Mouse (Mus musculus): ENCODE results near the gene Npdc1.

The Npdc1 gene

DNA sequence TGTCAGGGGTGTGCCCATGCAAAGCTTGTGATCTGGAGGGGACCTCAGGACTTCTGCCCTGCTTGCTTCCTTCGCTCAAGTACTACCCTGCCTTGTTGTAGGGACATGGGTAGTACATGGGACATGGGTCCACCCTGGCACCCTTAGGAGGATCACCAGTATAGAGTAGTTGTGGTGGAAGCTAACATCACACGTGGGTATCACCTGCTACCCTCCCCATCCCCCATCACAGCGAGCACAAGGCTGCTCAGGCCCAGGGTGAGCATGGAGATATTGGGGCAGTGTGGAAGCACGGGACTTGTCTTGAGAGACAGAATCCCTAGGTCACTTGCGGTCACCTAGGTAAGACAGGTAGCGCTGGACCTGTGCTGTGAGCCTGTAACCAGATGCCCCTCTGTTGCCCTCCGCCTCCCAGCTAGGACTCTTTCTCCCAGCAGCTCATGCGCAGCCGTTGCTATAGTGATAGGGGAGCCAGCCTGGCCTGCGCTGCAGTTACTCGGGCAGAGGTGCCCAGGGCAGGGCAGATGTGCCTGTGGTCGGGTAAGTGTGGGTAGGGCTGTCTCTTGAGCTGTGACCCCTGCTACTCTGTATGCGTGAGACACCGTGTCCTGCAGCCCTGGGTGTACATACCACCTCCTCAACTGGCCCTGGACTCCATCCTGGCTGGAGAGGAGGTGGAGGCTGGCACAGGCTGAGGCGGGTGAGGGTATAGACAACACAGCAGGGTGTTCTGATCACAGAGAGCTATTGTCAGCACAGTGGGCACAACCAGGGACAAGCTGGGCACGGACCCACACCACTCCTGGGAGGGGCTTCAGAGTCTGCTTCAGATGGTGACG, 31.5 kb downstream of the Npdc1 start:
- peak; percentile 75 for DNase-seq

GRCm38 (mm10) chr2:25431308-25431855, 32.2 kb downstream of the Npdc1 start:
- peak; percentile 67 for DNase-seq

DNA sequence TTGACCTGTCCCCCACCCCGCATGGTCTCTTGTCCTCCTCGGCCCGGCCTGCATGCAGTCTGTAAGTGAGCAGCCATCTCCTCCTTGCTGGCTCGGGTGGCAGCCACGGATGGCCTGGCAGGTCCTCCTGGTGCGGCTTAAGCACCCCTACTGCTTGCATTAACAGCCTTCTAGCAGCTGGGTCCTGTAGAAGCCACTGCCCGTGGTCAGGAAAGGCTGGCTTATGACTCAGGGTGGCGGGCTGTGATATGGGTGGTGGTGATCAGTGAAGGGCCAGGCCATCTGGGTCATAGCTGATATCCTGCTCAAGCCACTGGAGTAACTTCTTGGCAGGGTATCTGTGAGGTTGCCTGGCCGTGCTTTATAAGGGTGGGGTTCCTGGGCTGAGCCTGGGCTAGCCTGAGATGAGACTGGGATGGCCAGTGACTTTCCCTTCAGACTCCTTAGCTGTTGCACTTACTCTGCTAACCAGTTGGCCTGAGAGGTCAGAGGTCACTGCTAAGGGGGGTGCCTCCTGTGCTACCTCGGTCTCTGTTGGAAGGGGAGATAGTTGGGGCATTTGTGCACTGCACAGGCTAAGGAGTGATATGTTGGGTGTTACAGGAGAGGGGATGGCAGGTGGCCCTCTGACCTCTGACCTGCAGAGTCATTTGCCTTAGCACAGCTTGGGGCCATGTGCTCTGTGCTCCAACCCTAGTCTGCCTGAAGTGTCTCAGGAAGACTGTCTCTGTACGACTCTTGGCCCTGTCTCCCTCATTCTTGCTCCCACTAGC, 33.4 kb downstream of the Npdc1 start:
- peak; percentile 70 for DNase-seq

GRCm38 (mm10) chr2:25433101-25433500, 34.0 kb downstream of the Npdc1 start:
- DNase-seq: peak; percentile 70

GRCm38 (mm10) chr2:25434292-25434691, 35.1 kb downstream of the Npdc1 start:
- DNase-seq: peak; percentile 98

- peak; percentile 60 for DNase-seq
Observed at GRCm38 (mm10) chr2:25436286-25436820, 37.2 kb downstream of the Npdc1 start.

- DNase-seq: peak; percentile 61
Observed at GRCm38 (mm10) chr2:25441067-25441466, 41.9 kb downstream of the Npdc1 start.

DNA sequence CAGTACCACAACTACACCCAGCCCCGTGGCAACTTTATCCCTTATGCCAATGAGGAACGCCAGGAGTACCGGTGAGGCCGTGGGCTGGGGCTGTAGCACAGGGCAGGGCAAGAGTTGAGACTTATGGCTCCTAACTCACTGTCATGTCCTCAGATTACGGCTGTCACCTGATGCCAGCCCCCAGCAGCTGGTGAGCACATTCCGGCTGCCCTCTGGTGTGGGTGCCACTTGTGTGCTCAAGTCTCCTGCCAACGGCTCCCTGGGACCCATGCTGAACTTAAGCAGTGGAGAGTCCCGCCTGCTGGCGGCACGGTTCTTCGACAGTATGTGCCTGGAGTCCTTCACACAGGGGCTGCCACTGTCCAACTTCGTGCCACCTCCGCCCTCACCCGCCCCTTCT, 43.5 kb downstream of the Npdc1 start:
- peak; percentile 37 for DNase-seq

DNA sequence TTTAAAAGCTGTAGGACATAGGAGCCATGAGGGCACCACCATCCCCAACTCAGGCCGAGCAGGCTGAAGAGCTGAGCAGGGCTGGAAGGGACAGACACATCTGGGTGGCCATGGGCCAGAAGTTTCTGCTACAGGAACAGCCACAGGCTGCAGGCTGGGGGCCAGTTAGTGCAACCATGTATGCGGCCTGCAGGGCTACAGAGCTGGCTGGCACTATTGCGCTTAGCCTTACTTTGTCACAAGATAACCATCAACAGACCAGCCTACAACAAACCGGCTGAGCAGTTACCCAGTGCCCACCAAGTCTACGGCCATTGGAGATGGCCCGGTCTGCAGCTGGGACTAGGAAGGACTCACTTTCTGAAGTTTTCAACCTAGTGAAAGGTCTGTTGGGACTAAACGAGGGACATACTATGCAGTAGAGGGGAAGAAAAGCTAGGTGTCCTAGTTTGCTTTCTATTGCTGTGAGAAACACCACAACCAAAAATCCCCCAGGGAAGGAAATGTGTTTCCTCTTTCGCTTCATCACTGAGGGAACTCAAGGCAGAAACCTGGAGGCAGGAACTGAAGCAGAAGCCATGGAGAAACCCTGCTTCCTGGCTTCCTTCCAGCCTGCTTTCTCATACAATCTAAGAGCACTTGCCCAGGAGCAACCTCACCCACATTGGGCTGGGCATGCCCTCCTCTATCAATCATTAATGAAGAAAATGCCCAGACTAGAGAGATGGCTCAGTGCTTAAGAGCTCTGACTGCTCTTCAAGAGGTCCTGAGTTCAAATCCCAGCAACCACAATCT, 51.9 kb downstream of the Npdc1 start:
- DNase-seq: no peak

GRCm38 (mm10) chr2:25452951-25453350, 53.8 kb downstream of the Npdc1 start:
- no peak for DNase-seq

GRCm38 (mm10) chr2:25456205-25456953, 57.2 kb downstream of the Npdc1 start, which contains the start of gene Clic3:
Gene Clic3, plus strand, starts transcription at chr2:25456838.
- no peak for DNase-seq

DNA sequence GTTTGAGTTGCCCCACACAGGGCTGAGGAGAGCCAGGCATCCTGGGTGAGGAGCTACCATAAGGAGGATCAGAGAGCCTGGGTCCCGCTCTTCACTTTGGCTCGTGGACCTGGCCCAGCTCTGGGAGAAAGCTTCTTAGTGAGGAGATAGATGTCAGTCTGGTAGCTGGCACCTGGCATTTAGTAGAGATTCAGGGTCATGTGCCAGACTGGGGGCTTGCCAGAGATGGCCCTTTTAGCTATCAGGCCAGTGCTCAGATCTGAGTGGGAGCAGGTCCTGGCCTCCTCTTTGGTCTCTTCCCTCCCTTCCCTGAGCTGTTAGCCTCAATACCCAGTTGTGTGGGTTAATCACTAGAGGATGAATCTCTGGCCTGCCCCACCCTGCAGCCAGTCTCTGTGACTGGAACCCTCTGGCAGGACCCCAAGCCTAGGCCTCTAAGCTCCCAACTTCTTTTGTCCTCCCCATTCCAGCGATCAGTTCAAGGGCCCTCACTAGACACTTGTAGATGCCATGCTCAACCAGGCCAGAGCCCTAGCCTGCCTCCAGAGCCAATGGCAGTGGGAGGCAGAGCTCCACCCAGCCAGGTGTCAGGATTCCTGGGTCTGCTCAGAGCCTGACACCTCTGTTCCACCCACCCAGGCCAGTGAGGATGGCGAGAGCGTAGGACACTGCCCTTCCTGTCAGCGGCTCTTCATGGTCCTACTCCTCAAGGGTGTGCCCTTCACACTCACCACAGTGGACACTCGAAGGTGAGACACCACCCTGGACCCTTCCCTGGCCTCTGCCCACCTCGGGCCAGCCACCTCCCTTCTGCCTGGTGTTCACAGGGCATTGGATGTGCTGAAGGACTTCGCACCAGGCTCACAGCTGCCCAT, 58.1 kb downstream of the Npdc1 start:
- DNase-seq: peak; percentile 74

- DNase-seq: peak; percentile 73
Observed at GRCm38 (mm10) chr2:25458911-25459310, 59.8 kb downstream of the Npdc1 start.

All from cerebellum, adult 9-11 months (tissue).